Mouse (Mus musculus): Measurements from ENCODE around the gene Gm49630. TPM values are rescaled to one million over a fixed set of nuclear protein-coding genes. Genes with fewer than 3 reads are reported as not detected.
A peak's percentile ranks its signal among the peaks of the same experiment; 100 is the strongest.
"Not testable (repeated sequence)": the region's sequence is repeated elsewhere in the genome, so short reads cannot be mapped to it uniquely, and the experiment has no call there.

The Gm49630 gene
- polyA plus RNA-seq, 1 experiment from 2014 or later = not detected

- H3K9ac ChIP-seq (ENCODE audit: low read depth, low read length); H3K27me3 ChIP-seq (replicated peaks; ENCODE audit: control insufficient read depth, insufficient read depth, low read length); H3K4me1 ChIP-seq (ENCODE audit: control insufficient read depth, insufficient read depth, low read length); H3K27ac ChIP-seq (replicated peaks; ENCODE audit: low read depth, low read length); H3K36me3 ChIP-seq (ENCODE audit: control insufficient read depth, insufficient read depth, low read length); H3K4me3 ChIP-seq (ENCODE audit: low read depth, low read length); ATAC-seq (ENCODE audit: low read depth); H3K9me3 ChIP-seq (ENCODE audit: control insufficient read depth, low read length); DNase-seq (ENCODE audit: low spot score); H3K4me2 ChIP-seq (ENCODE audit: low read depth, low read length): not testable (repeated sequence)
- 89% methylated on average over 6 of the region's 8 CpGs for WGBS
These were observed 23.9 kb upstream of the Gm49630 start for GRCm38 (mm10) chr17:7395671-7396070.

GRCm38 (mm10) chr17:7395116-7395515 lies 23.3 kb upstream of the Gm49630 start:
- H3K4me1 ChIP-seq (ENCODE audit: control insufficient read depth, insufficient read depth, low read length); H3K27me3 ChIP-seq (replicated peaks; ENCODE audit: control insufficient read depth, insufficient read depth, low read length); DNase-seq (ENCODE audit: low spot score); H3K9me3 ChIP-seq (ENCODE audit: control insufficient read depth, low read length); H3K36me3 ChIP-seq (ENCODE audit: control insufficient read depth, insufficient read depth, low read length); H3K4me2 ChIP-seq (ENCODE audit: low read depth, low read length); ATAC-seq (ENCODE audit: low read depth); H3K4me3 ChIP-seq (ENCODE audit: low read depth, low read length); H3K9ac ChIP-seq (ENCODE audit: low read depth, low read length); H3K27ac ChIP-seq (replicated peaks; ENCODE audit: low read depth, low read length): not testable (repeated sequence)
- WGBS = 90% methylated on average over 7 of the region's 7 CpGs

- not testable (repeated sequence) for H3K4me1 ChIP-seq (ENCODE audit: control insufficient read depth, insufficient read depth, low read length); H3K4me3 ChIP-seq (ENCODE audit: low read depth, low read length); H3K9ac ChIP-seq (ENCODE audit: low read depth, low read length); ATAC-seq (ENCODE audit: low read depth); H3K9me3 ChIP-seq (ENCODE audit: control insufficient read depth, low read length); H3K27ac ChIP-seq (replicated peaks; ENCODE audit: low read depth, low read length); H3K4me2 ChIP-seq (ENCODE audit: low read depth, low read length); H3K36me3 ChIP-seq (ENCODE audit: control insufficient read depth, insufficient read depth, low read length); H3K27me3 ChIP-seq (replicated peaks; ENCODE audit: control insufficient read depth, insufficient read depth, low read length)
- WGBS = 55% methylated on average over 7 of the region's 7 CpGs
- DNase-seq (ENCODE audit: low spot score) = peak; percentile 7
These were observed 18.1 kb upstream of the Gm49630 start for GRCm38 (mm10) chr17:7389898-7390297.

GRCm38 (mm10) chr17:7388958-7389356 lies 17.2 kb upstream of the Gm49630 start:
- 65% methylated on average over 6 of the region's 8 CpGs for WGBS
- DNase-seq (ENCODE audit: low spot score) = peak; percentile 10
- H3K9ac ChIP-seq (ENCODE audit: low read depth, low read length); H3K27me3 ChIP-seq (replicated peaks; ENCODE audit: control insufficient read depth, insufficient read depth, low read length); H3K27ac ChIP-seq (replicated peaks; ENCODE audit: low read depth, low read length); H3K36me3 ChIP-seq (ENCODE audit: control insufficient read depth, insufficient read depth, low read length); H3K4me3 ChIP-seq (ENCODE audit: low read depth, low read length); H3K9me3 ChIP-seq (ENCODE audit: control insufficient read depth, low read length); H3K4me2 ChIP-seq (ENCODE audit: low read depth, low read length); ATAC-seq (ENCODE audit: low read depth); H3K4me1 ChIP-seq (ENCODE audit: control insufficient read depth, insufficient read depth, low read length): not testable (repeated sequence)

- H3K36me3 ChIP-seq (ENCODE audit: control insufficient read depth, insufficient read depth, low read length); H3K4me1 ChIP-seq (ENCODE audit: control insufficient read depth, insufficient read depth, low read length); H3K4me2 ChIP-seq (ENCODE audit: low read depth, low read length); ATAC-seq (ENCODE audit: low read depth); H3K27me3 ChIP-seq (replicated peaks; ENCODE audit: control insufficient read depth, insufficient read depth, low read length); H3K9me3 ChIP-seq (ENCODE audit: control insufficient read depth, low read length); H3K27ac ChIP-seq (replicated peaks; ENCODE audit: low read depth, low read length); DNase-seq (ENCODE audit: low spot score); H3K4me3 ChIP-seq (ENCODE audit: low read depth, low read length); H3K9ac ChIP-seq (ENCODE audit: low read depth, low read length): not testable (repeated sequence)
- no CpG with 5 or more reads among the region's 2 CpGs for WGBS
These were observed 16.7 kb upstream of the Gm49630 start for GRCm38 (mm10) chr17:7388341-7388957.

- not testable (repeated sequence) for DNase-seq (ENCODE audit: low spot score); H3K27me3 ChIP-seq (replicated peaks; ENCODE audit: control insufficient read depth, insufficient read depth, low read length); H3K36me3 ChIP-seq (ENCODE audit: control insufficient read depth, insufficient read depth, low read length); H3K27ac ChIP-seq (replicated peaks; ENCODE audit: low read depth, low read length); H3K9ac ChIP-seq (ENCODE audit: low read depth, low read length); ATAC-seq (ENCODE audit: low read depth); H3K4me2 ChIP-seq (ENCODE audit: low read depth, low read length); H3K4me1 ChIP-seq (ENCODE audit: control insufficient read depth, insufficient read depth, low read length); H3K9me3 ChIP-seq (ENCODE audit: control insufficient read depth, low read length); H3K4me3 ChIP-seq (ENCODE audit: low read depth, low read length)
- WGBS = 68% methylated on average over 8 of the region's 8 CpGs
These were observed 14.2 kb upstream of the Gm49630 start for GRCm38 (mm10) chr17:7386016-7386415.

- H3K9ac ChIP-seq (ENCODE audit: low read depth, low read length); H3K27me3 ChIP-seq (replicated peaks; ENCODE audit: control insufficient read depth, insufficient read depth, low read length); H3K9me3 ChIP-seq (ENCODE audit: control insufficient read depth, low read length); H3K4me1 ChIP-seq (ENCODE audit: control insufficient read depth, insufficient read depth, low read length); H3K36me3 ChIP-seq (ENCODE audit: control insufficient read depth, insufficient read depth, low read length); H3K4me3 ChIP-seq (ENCODE audit: low read depth, low read length); DNase-seq (ENCODE audit: low spot score); H3K4me2 ChIP-seq (ENCODE audit: low read depth, low read length); H3K27ac ChIP-seq (replicated peaks; ENCODE audit: low read depth, low read length): not testable (repeated sequence)
- WGBS = 55% methylated on average over 3 of the region's 3 CpGs
- ATAC-seq (ENCODE audit: low read depth) = 0 out of 2 replicates have a peak, but pooled peaks have one; percentile 27
These were observed 13.6 kb upstream of the Gm49630 start, which contains the start of gene Unc93a2 for GRCm38 (mm10) chr17:7385364-7385763. TSS of gene Unc93a2 (minus strand) at chr17:7385464.

GRCm38 (mm10) chr17:7383167-7384143 lies 11.7 kb upstream of the Gm49630 start:
- DNase-seq (ENCODE audit: low spot score); ATAC-seq (ENCODE audit: low read depth); H3K27me3 ChIP-seq (replicated peaks; ENCODE audit: control insufficient read depth, insufficient read depth, low read length); H3K4me3 ChIP-seq (ENCODE audit: low read depth, low read length); H3K9me3 ChIP-seq (ENCODE audit: control insufficient read depth, low read length); H3K27ac ChIP-seq (replicated peaks; ENCODE audit: low read depth, low read length); H3K9ac ChIP-seq (ENCODE audit: low read depth, low read length); H3K4me1 ChIP-seq (ENCODE audit: control insufficient read depth, insufficient read depth, low read length); H3K36me3 ChIP-seq (ENCODE audit: control insufficient read depth, insufficient read depth, low read length); H3K4me2 ChIP-seq (ENCODE audit: low read depth, low read length): not testable (repeated sequence)
- 75% methylated on average over 5 of the region's 13 CpGs for WGBS
